Mouse (Mus musculus): Measurements from ENCODE around the gene Gtf2ird2.

DNA sequence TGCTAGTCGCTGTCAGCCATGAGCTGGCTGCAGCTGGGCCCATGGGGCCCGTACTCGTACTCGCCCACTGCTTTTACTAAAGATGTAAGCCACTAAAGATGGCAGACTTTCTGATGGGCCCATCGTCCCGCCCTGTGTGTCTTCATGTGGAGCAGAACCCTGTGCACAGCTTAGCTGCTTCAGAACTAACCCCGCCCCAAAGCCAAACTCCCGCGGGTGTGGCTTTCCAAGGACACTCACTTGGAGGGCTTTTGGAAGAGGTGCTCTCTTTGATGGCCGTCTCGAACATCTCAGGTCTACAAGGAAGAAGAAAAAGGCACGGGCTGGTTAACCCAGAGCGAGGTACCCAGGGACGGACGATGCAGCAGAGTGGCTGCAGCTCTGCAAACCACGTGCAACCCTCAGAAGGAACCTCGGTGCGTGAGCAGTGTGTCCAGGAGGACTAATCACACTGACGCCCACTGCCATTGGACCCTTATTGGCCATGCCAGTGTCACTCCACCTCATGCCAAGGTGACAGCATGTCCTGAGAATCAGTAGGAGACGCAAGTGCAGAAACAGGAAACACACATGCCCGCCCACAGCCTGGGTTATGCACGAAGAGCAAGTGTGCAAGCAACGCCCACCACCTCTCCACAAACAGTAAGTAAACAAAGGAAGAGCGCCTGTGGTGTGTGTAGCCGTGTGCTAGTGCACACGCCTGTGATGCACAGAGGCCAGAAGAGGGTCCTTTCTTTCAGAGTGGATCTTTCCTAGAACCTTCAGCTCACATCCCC lies 60.0 kb downstream of the Gtf2ird2 start:
- TF ChIP-seq POLR2A (IDR thresholded peaks at IDR 0.05; ENCODE audit: low read depth, low read length) (no peak), CTCF (conservative IDR thresholded peaks at IDR 0.05; ENCODE audit: insufficient read depth, insufficient read length, low read depth, low read length) (no peak)

Data from kidney, adult 2 months (tissue).